Mouse (Mus musculus) myocyte (in vitro differentiated cells): ENCODE measurements around the gene 4930442H23Rik.

Experiments used
- MAX ChIP-seq: IDR thresholded peaks from one replicate; pipeline ENCODE4 v1.6.1; 2011; ENCODE audit warnings: low read depth, mild to moderate bottlenecking, control low read depth
- POLR2A ChIP-seq: IDR thresholded peaks from one replicate; pipeline ENCODE4 v1.6.1; 2011; ENCODE audit warnings: low read depth, mild to moderate bottlenecking, control low read depth, moderate library complexity; ENCODE audit not compliant: insufficient read length
- POLR2AphosphoS2 ChIP-seq: IDR thresholded peaks from one replicate; pipeline ENCODE4 v1.6.1; 2011; ENCODE audit warnings: low read depth, control low read depth; ENCODE audit not compliant: insufficient read length

DNA sequence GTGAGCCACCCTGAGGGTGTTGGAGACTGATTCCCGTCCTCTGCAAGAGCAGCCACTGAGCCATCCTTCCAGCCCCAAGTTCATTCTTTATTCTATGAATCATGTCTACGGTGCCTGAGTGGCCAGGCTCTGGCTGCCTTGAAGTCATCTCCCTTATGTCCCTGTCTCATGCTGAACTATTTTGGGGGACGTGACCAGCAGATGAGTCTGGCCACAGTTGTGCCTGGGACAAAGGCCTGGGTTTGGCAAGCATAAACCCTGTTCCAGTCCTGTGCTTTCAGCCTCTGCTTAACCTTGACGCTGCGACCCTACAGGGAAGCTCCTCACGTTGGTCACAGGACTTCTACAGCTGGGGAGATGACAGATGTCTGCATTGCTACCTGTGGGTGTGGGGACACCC lies 13.7 kb upstream of the 4930442H23Rik start:
- TF ChIP-seq POLR2A = peak; percentile 55
- no peak for TF ChIP-seq MAX
- TF ChIP-seq POLR2AphosphoS2 = no peak
